Mouse (Mus musculus): ENCODE data around the gene Ptprk. TPM values are rescaled to one million over a fixed set of nuclear protein-coding genes. Genes with fewer than 3 reads are reported as not detected.

Gene Ptprk
- polyA plus RNA-seq, 1 experiment from 2014 or later, result 22.3 TPM

DNA sequence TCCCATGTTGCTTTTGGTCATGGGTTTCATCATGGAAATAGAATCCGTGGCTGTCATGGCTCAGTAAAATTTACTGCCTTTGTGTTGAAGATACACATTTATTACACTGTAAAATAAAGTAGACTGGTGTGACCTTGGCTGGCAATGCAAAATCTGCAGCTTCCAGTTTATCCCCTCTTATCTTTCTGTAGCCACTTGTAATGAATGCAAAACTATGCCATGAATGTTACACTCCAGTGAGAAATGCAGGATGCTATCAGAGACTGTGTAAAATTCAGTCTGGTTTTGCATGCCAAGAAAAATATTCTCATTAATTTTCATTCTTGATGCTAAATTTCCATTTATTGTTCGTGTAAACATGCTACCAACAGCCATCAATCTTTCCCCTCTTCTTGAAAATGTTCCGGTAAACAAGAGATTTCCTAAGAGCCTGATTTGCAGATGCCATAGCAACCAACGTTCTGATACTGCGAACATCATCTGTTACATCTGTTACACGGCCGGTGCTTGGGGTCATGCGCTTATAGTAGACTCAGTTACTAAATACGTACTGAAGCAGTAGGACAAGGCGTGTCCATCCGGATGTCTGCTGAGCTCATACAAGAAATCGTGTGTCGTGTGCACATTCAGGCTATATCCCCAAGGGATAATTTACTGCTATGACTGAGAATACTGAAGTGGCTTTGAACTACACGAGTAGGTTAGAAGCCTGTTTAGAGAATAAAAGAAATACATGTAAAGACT is 449.5 kb downstream of the Ptprk start:
- no peak overlapping the region for H3K4me2 ChIP-seq (replicated peaks)
- no peaks in the 10 kb centered on the region for H3K9me3 ChIP-seq
- H3K36me3 ChIP-seq, result no peaks in the 10 kb centered on the region
- WGBS, result 76% methylated on average over 14 of the region's 14 CpGs
- no peak overlapping the region for H3K27ac ChIP-seq
- no peaks in the 10 kb centered on the region for H3K27me3 ChIP-seq
- H3K4me1 ChIP-seq (replicated peaks), result no peaks in the 10 kb centered on the region
- no peak overlapping the region for H3K9ac ChIP-seq (replicated peaks)
- H3K4me3 ChIP-seq (replicated peaks), result no peak overlapping the region
- ATAC-seq, result 0 out of 2 replicates have a peak, but pooled peaks have one; percentile 48

GRCm38 (mm10) chr10:28540595-28540994 is 466.0 kb downstream of the Ptprk start:
- no peak overlapping the region for H3K4me3 ChIP-seq (replicated peaks)
- no peaks in the 10 kb centered on the region for H3K27me3 ChIP-seq
- H3K36me3 ChIP-seq, result no peaks in the 10 kb centered on the region
- no peak overlapping the region for H3K9ac ChIP-seq (replicated peaks)
- no peak overlapping the region for H3K27ac ChIP-seq
- H3K4me1 ChIP-seq (replicated peaks), result 0 out of 2 replicates have a peak, but pooled peaks cover 5% of the 10 kb centered on the region
- H3K9me3 ChIP-seq, result no peaks in the 10 kb centered on the region
- no peak overlapping the region for H3K4me2 ChIP-seq (replicated peaks)
- WGBS, result 81% methylated on average over 4 of the region's 4 CpGs
- ATAC-seq, result no peak

- H3K27ac ChIP-seq, result no peak overlapping the region
- H3K9ac ChIP-seq (replicated peaks), result no peak overlapping the region
- no peak for ATAC-seq
- no peak overlapping the region for H3K4me3 ChIP-seq (replicated peaks)
- no peaks in the 10 kb centered on the region for H3K9me3 ChIP-seq
- 0 out of 2 replicates have a peak, but pooled peaks cover 5% of the 10 kb centered on the region for H3K4me1 ChIP-seq (replicated peaks)
- no peaks in the 10 kb centered on the region for H3K36me3 ChIP-seq
- 95% methylated on average over 1 of the region's 1 CpGs for WGBS
- no peaks in the 10 kb centered on the region for H3K27me3 ChIP-seq
- H3K4me2 ChIP-seq (replicated peaks), result no peak overlapping the region
These were observed 468.1 kb downstream of the Ptprk start for GRCm38 (mm10) chr10:28542754-28543153.

- Histone ChIP-seq H3K4me3 (replicated peaks) (no peak overlapping the region), H3K36me3 (no peaks in the 10 kb centered on the region), H3K9ac (replicated peaks) (no peak overlapping the region), H3K27me3 (no peaks in the 10 kb centered on the region), H3K4me1 (replicated peaks) (peaks cover 3% of the 10 kb centered on the region; the same call in 1 of the 2 replicates), H3K4me2 (replicated peaks) (no peak overlapping the region), H3K27ac (no peak overlapping the region), H3K9me3 (no peaks in the 10 kb centered on the region)
- 25% methylated on average over 4 of the region's 4 CpGs for WGBS
- peak; percentile 45 for ATAC-seq
These were observed 475.9 kb downstream of the Ptprk start for GRCm38 (mm10) chr10:28550549-28550948.

DNA sequence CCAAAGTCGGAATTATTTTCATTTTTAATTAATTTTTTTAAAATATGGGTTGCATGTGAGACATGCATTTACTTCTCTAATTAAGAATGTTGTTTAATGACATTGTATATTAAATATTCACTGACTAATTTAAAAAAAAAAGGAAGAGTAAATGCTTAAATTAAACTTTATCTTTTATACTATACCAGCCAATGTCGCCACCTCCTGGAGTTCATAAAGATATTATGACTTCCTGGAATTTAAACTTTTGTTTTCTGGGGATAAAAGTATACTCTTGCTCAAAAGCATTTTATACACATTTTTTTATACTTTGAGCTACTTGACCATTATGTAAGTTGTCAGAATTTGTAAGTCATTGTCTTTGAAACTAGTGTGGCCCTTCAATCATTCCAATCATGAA is 477.4 kb downstream of the Ptprk start:
- Histone ChIP-seq H3K9ac (replicated peaks) (no peak overlapping the region), H3K9me3 (no peaks in the 10 kb centered on the region), H3K27ac (no peak overlapping the region), H3K36me3 (no peaks in the 10 kb centered on the region), H3K4me1 (replicated peaks) (peaks cover 3% of the 10 kb centered on the region; the same call in 1 of the 2 replicates), H3K4me3 (replicated peaks) (no peak overlapping the region), H3K27me3 (no peaks in the 10 kb centered on the region), H3K4me2 (replicated peaks) (no peak overlapping the region)
- over 99% methylated on average over 2 of the region's 2 CpGs for WGBS
- no peak for ATAC-seq

GRCm38 (mm10) chr10:28564110-28564674 is 489.6 kb downstream of the Ptprk start:
- no peak overlapping the region for H3K9ac ChIP-seq (replicated peaks)
- ATAC-seq, result peak; percentile 73
- no peak overlapping the region for H3K4me3 ChIP-seq (replicated peaks)
- H3K9me3 ChIP-seq, result no peaks in the 10 kb centered on the region
- H3K27me3 ChIP-seq, result no peaks in the 10 kb centered on the region
- no peaks in the 10 kb centered on the region for H3K36me3 ChIP-seq
- H3K27ac ChIP-seq, result peak overlapping the region; percentile 52
- 60% methylated on average over 3 of the region's 3 CpGs for WGBS
- 0 out of 2 replicates have a peak, but pooled peaks cover 4% of the 10 kb centered on the region for H3K4me1 ChIP-seq (replicated peaks)
- no peak overlapping the region for H3K4me2 ChIP-seq (replicated peaks)

GRCm38 (mm10) chr10:28566378-28566777 is 491.8 kb downstream of the Ptprk start:
- Histone ChIP-seq H3K4me1 (replicated peaks) (0 out of 2 replicates have a peak, but pooled peaks cover 4% of the 10 kb centered on the region), H3K27ac (no peak overlapping the region), H3K9me3 (no peaks in the 10 kb centered on the region), H3K4me3 (replicated peaks) (no peak overlapping the region), H3K36me3 (no peaks in the 10 kb centered on the region), H3K9ac (replicated peaks) (no peak overlapping the region), H3K4me2 (replicated peaks) (no peak overlapping the region), H3K27me3 (no peaks in the 10 kb centered on the region)
- 84% methylated on average over 4 of the region's 4 CpGs for WGBS
- no peak for ATAC-seq

DNA sequence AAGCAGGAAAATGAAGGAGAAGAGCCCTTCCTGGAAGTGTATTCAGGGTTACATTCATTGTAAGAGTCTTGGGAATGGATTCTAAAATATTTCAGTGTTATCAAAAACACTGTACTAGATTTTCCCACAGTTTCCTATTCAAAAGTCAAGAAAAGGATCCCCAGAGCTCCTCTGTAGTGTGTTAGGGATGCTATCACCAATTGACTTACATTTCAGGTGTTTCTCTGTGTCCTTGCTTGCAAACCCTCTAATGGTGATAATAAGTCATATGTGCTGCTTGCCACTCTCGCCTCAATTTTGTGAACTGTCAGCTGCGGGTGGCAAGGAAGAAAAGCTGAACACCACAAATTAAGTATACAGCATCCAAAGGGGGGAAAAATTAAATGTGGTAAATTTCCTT is 492.2 kb downstream of the Ptprk start:
- Histone ChIP-seq H3K9ac (replicated peaks) (no peak overlapping the region), H3K4me2 (replicated peaks) (no peak overlapping the region), H3K4me3 (replicated peaks) (no peak overlapping the region), H3K27ac (no peak overlapping the region), H3K9me3 (no peaks in the 10 kb centered on the region), H3K4me1 (replicated peaks) (0 out of 2 replicates have a peak, but pooled peaks cover 4% of the 10 kb centered on the region), H3K36me3 (no peaks in the 10 kb centered on the region), H3K27me3 (no peaks in the 10 kb centered on the region)
- ATAC-seq, result no peak
- 98% methylated on average over 2 of the region's 2 CpGs for WGBS

DNA sequence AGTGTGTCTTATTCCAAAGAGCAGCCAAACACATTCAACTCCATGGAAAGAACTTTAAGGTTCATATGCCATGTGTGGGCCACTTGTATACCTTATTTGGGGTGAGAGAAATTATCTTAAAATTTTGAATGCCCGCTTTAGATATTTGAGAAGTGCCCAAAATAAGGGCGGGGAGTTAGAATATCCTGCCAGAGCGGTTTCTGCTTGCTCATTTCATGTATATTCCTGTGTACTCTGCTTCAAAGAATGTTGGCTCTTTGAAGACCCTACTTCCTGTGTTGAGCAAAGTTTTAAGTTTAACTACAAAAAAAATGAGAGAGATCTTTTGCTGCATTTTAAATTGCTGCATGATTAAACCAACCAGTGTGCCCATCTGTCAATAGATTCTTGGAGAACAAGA is 492.8 kb downstream of the Ptprk start:
- WGBS, result 96% methylated on average over 3 of the region's 3 CpGs
- ATAC-seq, result no peak
- no peak overlapping the region for H3K4me3 ChIP-seq (replicated peaks)
- no peak overlapping the region for H3K9ac ChIP-seq (replicated peaks)
- no peaks in the 10 kb centered on the region for H3K36me3 ChIP-seq
- no peaks in the 10 kb centered on the region for H3K27me3 ChIP-seq
- no peak overlapping the region for H3K27ac ChIP-seq
- H3K4me2 ChIP-seq (replicated peaks), result no peak overlapping the region
- H3K4me1 ChIP-seq (replicated peaks), result 0 out of 2 replicates have a peak, but pooled peaks cover 4% of the 10 kb centered on the region
- H3K9me3 ChIP-seq, result no peaks in the 10 kb centered on the region

DNA sequence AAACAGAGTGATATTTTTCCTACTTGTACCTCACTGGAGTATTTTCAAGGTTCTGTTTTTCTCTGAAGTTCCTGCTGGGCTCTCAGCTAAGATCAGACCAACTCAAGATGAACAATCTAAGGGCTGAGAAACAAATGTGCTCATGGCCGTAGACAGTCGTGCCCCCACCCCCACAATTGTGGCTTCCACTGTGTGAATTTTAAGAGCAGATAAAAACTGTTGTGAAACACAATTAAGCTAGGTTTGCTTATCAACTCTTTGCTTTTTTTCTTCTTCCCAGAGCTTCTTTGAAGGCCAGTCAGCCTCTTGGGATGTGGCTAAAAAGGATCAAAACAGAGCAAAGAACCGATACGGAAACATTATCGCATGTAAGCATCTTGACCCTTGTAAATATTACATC is 493.4 kb downstream of the Ptprk start:
- Histone ChIP-seq H3K4me2 (replicated peaks) (no peak overlapping the region), H3K9ac (replicated peaks) (no peak overlapping the region), H3K27ac (no peak overlapping the region), H3K9me3 (no peaks in the 10 kb centered on the region), H3K27me3 (no peaks in the 10 kb centered on the region), H3K4me3 (replicated peaks) (no peak overlapping the region), H3K36me3 (no peaks in the 10 kb centered on the region), H3K4me1 (replicated peaks) (0 out of 2 replicates have a peak, but pooled peaks cover 4% of the 10 kb centered on the region)
- 92% methylated on average over 5 of the region's 5 CpGs for whole genome bisulfite sequencing
- no peak for ATAC-seq

- H3K9me3 ChIP-seq, result no peaks in the 10 kb centered on the region
- H3K9ac ChIP-seq (replicated peaks), result no peak overlapping the region
- 80% methylated on average over 5 of the region's 5 CpGs for WGBS
- no peak overlapping the region for H3K27ac ChIP-seq
- no peaks in the 10 kb centered on the region for H3K27me3 ChIP-seq
- ATAC-seq, result no peak
- H3K36me3 ChIP-seq, result peaks cover 5% of the 10 kb centered on the region; the same call in 1 of the 2 replicates
- no peak overlapping the region for H3K4me3 ChIP-seq (replicated peaks)
- H3K4me1 ChIP-seq (replicated peaks), result no peaks in the 10 kb centered on the region
- H3K4me2 ChIP-seq (replicated peaks), result no peak overlapping the region
These were observed 505.0 kb downstream of the Ptprk start for GRCm38 (mm10) chr10:28579596-28579995.

DNA sequence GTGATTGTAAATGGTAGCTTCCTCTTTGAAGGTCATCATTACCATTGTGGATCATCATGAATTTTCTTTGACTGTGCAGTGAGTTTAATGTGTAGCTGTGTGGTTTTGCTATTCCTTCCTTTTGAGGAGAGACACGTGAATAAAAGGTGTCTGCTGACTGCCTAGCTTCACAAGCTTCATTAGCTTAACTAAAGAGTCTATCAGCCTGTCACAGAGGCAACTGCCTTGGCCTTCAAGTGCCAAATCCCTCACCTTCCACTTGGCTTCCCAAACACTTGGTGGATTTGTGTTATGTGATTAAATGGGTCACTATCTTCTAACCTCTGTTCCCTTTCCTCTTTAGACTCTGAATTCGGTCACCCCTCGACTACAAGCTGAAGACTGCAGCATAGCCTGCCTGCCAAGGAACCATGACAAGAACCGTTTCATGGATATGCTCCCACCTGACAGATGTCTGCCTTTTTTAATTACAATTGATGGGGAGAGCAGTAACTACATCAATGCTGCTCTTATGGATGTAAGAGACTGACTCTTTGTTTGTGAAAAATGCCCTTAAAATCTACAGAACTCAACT is 512.0 kb downstream of the Ptprk start:
- no peak overlapping the region for H3K27ac ChIP-seq
- H3K27me3 ChIP-seq, result no peaks in the 10 kb centered on the region
- H3K4me3 ChIP-seq (replicated peaks), result no peak overlapping the region
- 45% methylated on average over 4 of the region's 4 CpGs for WGBS
- no peak overlapping the region for H3K4me2 ChIP-seq (replicated peaks)
- H3K36me3 ChIP-seq, result peaks cover 3% of the 10 kb centered on the region; the same call in 1 of the 2 replicates
- ATAC-seq, result no peak
- H3K4me1 ChIP-seq (replicated peaks), result no peaks in the 10 kb centered on the region
- no peak overlapping the region for H3K9ac ChIP-seq (replicated peaks)
- no peaks in the 10 kb centered on the region for H3K9me3 ChIP-seq
